Mouse (Mus musculus): ENCODE data around the gene Arhgap32. TPM values are rescaled to one million over a fixed set of nuclear protein-coding genes. Genes with fewer than 3 reads are reported as not detected.
"Not testable (repeated sequence)": the region's sequence is repeated elsewhere in the genome, so short reads cannot be mapped to it uniquely, and the experiment has no call there.

Gene Arhgap32
- polyA plus RNA-seq, 1 experiment, result 1.5 TPM

DNA sequence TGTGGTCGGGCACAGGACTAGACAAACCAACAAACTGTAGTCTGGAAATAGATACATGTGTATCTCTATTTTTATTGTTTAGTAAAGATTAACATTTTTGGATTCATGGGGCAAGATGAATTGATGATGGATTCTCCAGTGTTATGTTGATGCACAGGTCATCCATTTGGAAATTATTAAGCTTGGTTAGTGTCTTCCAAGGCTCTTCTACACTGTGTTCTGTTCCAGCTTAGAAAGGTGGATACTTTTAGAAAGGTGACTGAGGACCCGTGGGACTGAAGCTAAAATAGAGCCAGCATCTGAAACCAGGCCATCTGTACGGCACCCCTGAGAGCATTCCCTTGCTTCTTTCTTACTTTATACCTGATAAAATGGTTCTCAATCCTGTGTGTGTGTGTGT lies 41.3 kb downstream of the Arhgap32 start:
- H3K4me3 ChIP-seq, result no peak overlapping the region
- no peaks in the 10 kb centered on the region for H3K36me3 ChIP-seq (ENCODE audit: control insufficient read depth, insufficient read depth)
- H3ac ChIP-seq (ENCODE audit: control insufficient read depth, insufficient read length), result no peak overlapping the region
- H3K27me3 ChIP-seq (ENCODE audit: control insufficient read depth, insufficient read depth, insufficient read length), result no peaks in the 10 kb centered on the region
- H3K79me2 ChIP-seq (ENCODE audit: control insufficient read depth, insufficient read depth), result no peaks in the 10 kb centered on the region
- H3K4me2 ChIP-seq (ENCODE audit: low read depth), result no peak overlapping the region
- TF ChIP-seq USF1 (IDR thresholded peaks at IDR 0.05; ENCODE audit: low read depth) (no peak), POLR2A (IDR thresholded peaks at IDR 0.05; ENCODE audit: insufficient read length, low read depth) (no peak), TCF12 (IDR thresholded peaks at IDR 0.05; ENCODE audit: insufficient read depth, poor library complexity, severe bottlenecking) (no peak), CEBPB (IDR thresholded peaks at IDR 0.05; ENCODE audit: insufficient read depth, poor library complexity, severe bottlenecking) (no peak), SRF (IDR thresholded peaks at IDR 0.05; ENCODE audit: control insufficient read depth, insufficient read length, low read depth) (no peak), MAX (IDR thresholded peaks at IDR 0.05; ENCODE audit: low read depth) (no peak), MYOG (IDR thresholded peaks at IDR 0.05; ENCODE audit: control insufficient read depth in 1 of 3, insufficient read depth in 1 of 3, insufficient read length in 2 of 3, low read depth in 2 of 3) (no peak), POLR2AphosphoS2 (IDR thresholded peaks at IDR 0.05; ENCODE audit: insufficient read length, low read depth) (no peak), E2F4 (IDR thresholded peaks at IDR 0.05; ENCODE audit: insufficient read depth) (no peak), MYOD1 (IDR thresholded peaks at IDR 0.05; ENCODE audit: control insufficient read depth in 1 of 3, insufficient read length in 2 of 3, low read depth in 2 of 3) (no peak), REST (IDR thresholded peaks at IDR 0.05; ENCODE audit: insufficient read depth, insufficient read length) (no peak), TCF3 (IDR thresholded peaks at IDR 0.05; ENCODE audit: insufficient read length, low read depth) (no peak)

DNA sequence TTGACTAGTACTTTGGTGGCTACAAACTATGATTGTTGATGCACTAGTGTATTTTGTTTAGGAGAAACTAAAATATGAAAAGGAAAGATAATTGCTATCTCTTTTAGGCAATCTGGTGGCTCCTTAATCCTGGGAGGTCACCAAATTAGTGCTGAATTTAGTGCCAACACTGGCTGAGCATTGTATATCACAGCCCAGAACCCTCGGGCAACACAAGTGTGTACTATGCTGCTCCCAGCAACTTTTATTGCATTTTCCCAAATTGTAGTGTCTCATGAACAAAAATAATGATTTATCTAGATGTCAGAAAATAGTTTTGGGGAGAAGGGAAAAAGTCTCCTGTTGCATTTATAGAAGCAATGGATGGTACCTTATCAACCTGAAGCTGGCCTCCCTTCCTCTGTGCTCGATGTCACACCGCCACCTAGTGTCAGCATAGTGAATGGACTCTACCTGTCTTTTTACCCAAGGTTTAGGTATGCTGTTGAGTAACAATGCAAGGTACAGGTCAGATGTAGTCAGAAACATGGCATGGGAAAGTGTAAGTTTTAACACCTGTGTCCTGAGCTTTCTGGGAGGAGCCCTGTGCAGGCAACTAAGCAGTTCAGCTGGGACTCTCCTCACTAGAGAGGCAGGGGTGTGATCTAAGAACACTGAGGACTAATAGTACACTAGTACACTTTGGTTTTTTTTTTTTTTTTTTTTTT lies 43.1 kb downstream of the Arhgap32 start:
- Histone ChIP-seq H3K27me3 (ENCODE audit: control insufficient read depth, insufficient read depth, insufficient read length) (no peaks in the 10 kb centered on the region), H3K4me3 (no peak overlapping the region), H3K4me2 (ENCODE audit: low read depth) (no peak overlapping the region), H3ac (ENCODE audit: control insufficient read depth, insufficient read length) (no peak overlapping the region), H3K36me3 (ENCODE audit: control insufficient read depth, insufficient read depth) (no peaks in the 10 kb centered on the region), H3K79me2 (ENCODE audit: control insufficient read depth, insufficient read depth) (no peaks in the 10 kb centered on the region)
- TF ChIP-seq TCF12 (IDR thresholded peaks at IDR 0.05; ENCODE audit: insufficient read depth, poor library complexity, severe bottlenecking) (no peak), SRF (IDR thresholded peaks at IDR 0.05; ENCODE audit: control insufficient read depth, insufficient read length, low read depth) (no peak), E2F4 (IDR thresholded peaks at IDR 0.05; ENCODE audit: insufficient read depth) (no peak), USF1 (IDR thresholded peaks at IDR 0.05; ENCODE audit: low read depth) (no peak), MYOG (IDR thresholded peaks at IDR 0.05; ENCODE audit: control insufficient read depth in 1 of 3, insufficient read depth in 1 of 3, insufficient read length in 2 of 3, low read depth in 2 of 3) (no peak), CEBPB (IDR thresholded peaks at IDR 0.05; ENCODE audit: insufficient read depth, poor library complexity, severe bottlenecking) (no peak), POLR2AphosphoS2 (IDR thresholded peaks at IDR 0.05; ENCODE audit: insufficient read length, low read depth) (no peak), TCF3 (IDR thresholded peaks at IDR 0.05; ENCODE audit: insufficient read length, low read depth) (no peak), MAX (IDR thresholded peaks at IDR 0.05; ENCODE audit: low read depth) (no peak), REST (IDR thresholded peaks at IDR 0.05; ENCODE audit: insufficient read depth, insufficient read length) (no peak), MYOD1 (IDR thresholded peaks at IDR 0.05; ENCODE audit: control insufficient read depth in 1 of 3, insufficient read length in 2 of 3, low read depth in 2 of 3) (no peak), POLR2A (IDR thresholded peaks at IDR 0.05; ENCODE audit: insufficient read length, low read depth) (no peak)

DNA sequence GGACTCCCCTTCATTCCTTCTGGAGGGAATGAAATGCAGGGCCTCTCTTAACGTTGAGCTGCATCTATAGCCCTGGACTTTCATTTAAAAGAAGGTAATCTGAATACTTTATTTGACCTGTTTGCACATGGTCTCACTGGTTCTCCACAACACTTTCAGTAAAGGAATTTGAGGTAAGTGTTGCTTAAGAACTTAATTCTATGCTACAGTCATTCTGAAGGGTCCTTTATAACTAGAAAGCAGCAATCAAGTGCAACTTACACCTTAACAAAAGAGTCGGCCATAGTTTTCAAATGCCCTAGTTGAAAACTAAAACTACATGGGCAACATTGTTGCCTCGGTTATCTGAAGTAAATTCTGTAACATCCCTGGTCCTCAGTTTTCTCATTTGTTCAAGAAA lies 43.8 kb downstream of the Arhgap32 start:
- Histone ChIP-seq H3K27me3 (ENCODE audit: control insufficient read depth, insufficient read depth, insufficient read length) (no peaks in the 10 kb centered on the region), H3ac (ENCODE audit: control insufficient read depth, insufficient read length) (no peak overlapping the region), H3K36me3 (ENCODE audit: control insufficient read depth, insufficient read depth) (no peaks in the 10 kb centered on the region), H3K4me2 (ENCODE audit: low read depth) (no peak overlapping the region), H3K79me2 (ENCODE audit: control insufficient read depth, insufficient read depth) (no peaks in the 10 kb centered on the region), H3K4me3 (no peak overlapping the region)
- TF ChIP-seq TCF3 (IDR thresholded peaks at IDR 0.05; ENCODE audit: insufficient read length, low read depth) (no peak), USF1 (IDR thresholded peaks at IDR 0.05; ENCODE audit: low read depth) (no peak), TCF12 (IDR thresholded peaks at IDR 0.05; ENCODE audit: insufficient read depth, poor library complexity, severe bottlenecking) (no peak), SRF (IDR thresholded peaks at IDR 0.05; ENCODE audit: control insufficient read depth, insufficient read length, low read depth) (no peak), MYOG (IDR thresholded peaks at IDR 0.05; ENCODE audit: control insufficient read depth in 1 of 3, insufficient read depth in 1 of 3, insufficient read length in 2 of 3, low read depth in 2 of 3) (no peak), E2F4 (IDR thresholded peaks at IDR 0.05; ENCODE audit: insufficient read depth) (no peak), POLR2AphosphoS2 (IDR thresholded peaks at IDR 0.05; ENCODE audit: insufficient read length, low read depth) (no peak)

DNA sequence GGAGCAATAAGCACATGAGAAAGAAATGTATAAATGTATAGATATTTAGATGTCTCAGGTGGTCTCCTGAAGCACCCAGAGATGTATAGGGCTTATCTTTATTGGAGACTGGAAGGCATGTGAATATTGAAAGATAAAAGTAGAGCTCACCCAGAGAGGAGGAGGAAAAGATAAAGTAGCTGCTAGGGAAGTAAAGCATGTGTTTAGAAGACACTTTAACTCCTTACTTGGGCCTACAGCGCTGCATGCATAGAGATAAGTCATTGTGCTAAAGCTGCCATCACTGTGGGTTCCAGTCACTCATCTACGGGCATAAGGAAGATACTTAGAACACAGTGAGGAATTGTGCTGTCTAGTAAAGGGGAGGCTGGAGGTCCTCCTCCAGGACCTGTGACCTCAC lies 46.9 kb downstream of the Arhgap32 start:
- no peaks in the 10 kb centered on the region for H3K36me3 ChIP-seq (ENCODE audit: control insufficient read depth, insufficient read depth)
- H3K79me2 ChIP-seq (ENCODE audit: control insufficient read depth, insufficient read depth), result no peaks in the 10 kb centered on the region
- no peak overlapping the region for H3ac ChIP-seq (ENCODE audit: control insufficient read depth, insufficient read length)
- H3K27me3 ChIP-seq (ENCODE audit: control insufficient read depth, insufficient read depth, insufficient read length), result no peaks in the 10 kb centered on the region
- no peak for TF ChIP-seq MYOD1 (IDR thresholded peaks at IDR 0.05; ENCODE audit: control insufficient read depth in 1 of 3, insufficient read length in 2 of 3, low read depth in 2 of 3)
- no peak for TF ChIP-seq USF1 (IDR thresholded peaks at IDR 0.05; ENCODE audit: low read depth)
- TF ChIP-seq CEBPB (IDR thresholded peaks at IDR 0.05; ENCODE audit: insufficient read depth, poor library complexity, severe bottlenecking), result no peak
- no peak for TF ChIP-seq MAX (IDR thresholded peaks at IDR 0.05; ENCODE audit: low read depth)
- no peak for TF ChIP-seq REST (IDR thresholded peaks at IDR 0.05; ENCODE audit: insufficient read depth, insufficient read length)
- TF ChIP-seq TCF3 (IDR thresholded peaks at IDR 0.05; ENCODE audit: insufficient read length, low read depth), result no peak
- TF ChIP-seq MYOG (IDR thresholded peaks at IDR 0.05; ENCODE audit: control insufficient read depth in 1 of 3, insufficient read depth in 1 of 3, insufficient read length in 2 of 3, low read depth in 2 of 3), result no peak
- no peak for TF ChIP-seq SRF (IDR thresholded peaks at IDR 0.05; ENCODE audit: control insufficient read depth, insufficient read length, low read depth)
- no peak for TF ChIP-seq TCF12 (IDR thresholded peaks at IDR 0.05; ENCODE audit: insufficient read depth, poor library complexity, severe bottlenecking)
- no peak for TF ChIP-seq POLR2A (IDR thresholded peaks at IDR 0.05; ENCODE audit: insufficient read length, low read depth)
- no peak for TF ChIP-seq POLR2AphosphoS2 (IDR thresholded peaks at IDR 0.05; ENCODE audit: insufficient read length, low read depth)
- TF ChIP-seq E2F4 (IDR thresholded peaks at IDR 0.05; ENCODE audit: insufficient read depth), result no peak
- H3K4me3 ChIP-seq, result no peak overlapping the region
- H3K4me2 ChIP-seq (ENCODE audit: low read depth), result no peak overlapping the region

DNA sequence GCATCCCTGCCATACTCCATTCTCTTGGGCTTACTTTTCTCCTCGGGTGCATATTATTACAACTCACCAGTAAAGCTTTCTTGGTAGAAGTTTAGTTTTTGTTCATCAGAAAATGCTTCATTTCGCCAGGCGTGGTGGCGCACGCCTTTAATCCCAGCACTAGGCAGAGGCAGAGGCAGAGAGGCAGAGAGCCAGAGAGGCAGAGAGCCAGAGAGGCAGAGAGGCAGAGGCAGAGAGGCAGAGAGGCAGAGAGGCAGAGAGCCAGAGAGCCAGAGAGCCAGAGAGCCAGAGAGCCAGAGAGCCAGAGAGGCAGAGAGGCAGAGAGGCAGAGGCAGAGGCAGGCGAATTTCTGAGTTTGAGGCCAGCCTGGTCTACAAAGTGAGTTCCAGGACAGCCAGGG lies 47.9 kb downstream of the Arhgap32 start:
- H3K79me2 ChIP-seq (ENCODE audit: control insufficient read depth, insufficient read depth); H3ac ChIP-seq (ENCODE audit: control insufficient read depth, insufficient read length): not testable (repeated sequence)

More for the DNA sequence above, 47.9 kb downstream of the Arhgap32 start:
- not testable (repeated sequence) for H3K27me3 ChIP-seq (ENCODE audit: control insufficient read depth, insufficient read depth, insufficient read length); H3K4me3 ChIP-seq; H3K36me3 ChIP-seq (ENCODE audit: control insufficient read depth, insufficient read depth); H3K4me2 ChIP-seq (ENCODE audit: low read depth)
